Mouse (Mus musculus) lung, postnatal 25 days (tissue): ENCODE data around the gene Mtmr14.

Experiments
- DNase-seq: peaks from one replicate; pipeline ENCODE4 v3.0.0; 2022; ENCODE audit warnings: low spot score

Gene Mtmr14

DNA sequence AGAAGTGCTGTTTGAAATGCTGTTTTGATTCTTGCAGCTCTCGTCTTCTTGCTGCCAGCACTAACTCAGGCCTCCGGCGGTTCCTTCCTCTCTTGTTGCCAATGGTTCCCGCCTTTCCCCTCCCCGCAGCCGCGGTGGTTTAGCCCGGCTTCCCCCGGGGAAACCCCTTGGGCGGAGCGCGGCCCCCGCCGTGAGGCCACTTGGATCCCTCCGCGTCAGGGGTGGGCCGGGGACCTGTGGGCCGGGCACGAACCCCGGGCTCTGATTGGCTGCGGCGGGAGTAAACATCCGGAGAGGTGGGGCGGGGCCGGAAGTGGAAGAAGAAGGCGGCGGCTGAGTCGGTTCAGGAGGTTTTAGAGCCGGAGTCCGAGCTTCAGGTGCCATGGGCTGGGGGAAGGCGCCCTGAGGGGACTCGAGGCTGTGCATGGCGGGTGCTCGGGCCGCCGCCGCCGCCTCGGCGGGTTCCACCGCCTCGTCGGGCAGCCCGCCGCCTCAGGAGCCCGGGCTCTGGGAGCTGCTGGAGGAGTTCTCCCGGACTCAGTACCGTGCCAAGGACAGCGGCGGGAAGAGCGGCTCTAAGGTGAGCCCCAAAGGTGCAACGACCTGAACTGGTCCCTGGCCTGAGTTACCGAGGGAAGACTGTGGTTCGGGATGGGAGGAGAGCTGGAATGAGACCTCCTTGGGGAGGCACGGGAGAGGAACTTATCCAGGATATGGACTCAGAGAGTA is at the start of gene Mtmr14:
TSS of gene Mtmr14 (plus strand) at position 302 of the 729 bp plus-strand sequence.
- DNase-seq, result peak; percentile 99

DNA sequence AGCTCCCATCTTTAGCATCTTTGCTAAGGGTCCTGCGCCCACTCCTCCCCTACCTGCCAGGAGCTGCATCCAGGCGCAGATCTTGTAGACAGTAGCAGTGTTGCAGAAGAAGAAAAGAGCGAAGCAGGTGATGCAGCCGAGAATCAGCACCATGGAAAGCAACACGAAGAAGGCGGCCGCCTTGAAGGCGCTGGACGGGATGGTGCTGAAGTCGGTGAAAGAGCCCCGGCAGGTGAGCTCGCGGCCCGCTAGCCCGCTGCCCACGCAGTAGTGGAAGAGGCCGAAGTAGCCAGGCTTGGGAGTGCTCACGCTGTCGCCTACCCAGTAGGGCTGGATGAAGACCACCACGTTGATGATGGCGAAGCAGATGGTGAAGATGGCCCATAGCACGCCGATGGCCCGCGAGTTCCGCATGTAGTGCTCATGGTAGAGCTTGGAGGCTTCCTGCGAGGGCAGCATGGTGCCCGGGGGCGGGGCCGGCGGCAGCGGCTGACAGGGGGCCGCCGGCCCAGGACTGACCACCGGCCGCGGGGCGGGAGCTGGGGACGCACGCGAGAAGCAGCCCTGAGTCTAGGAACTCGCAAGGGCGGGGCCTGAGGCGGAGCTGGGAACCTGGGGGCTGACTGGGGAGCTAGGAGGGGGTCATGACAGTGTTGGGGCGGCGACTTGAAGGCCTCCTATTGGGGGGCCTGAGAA is 43.7 kb upstream of the Mtmr14 start:
- no peak for DNase-seq

DNA sequence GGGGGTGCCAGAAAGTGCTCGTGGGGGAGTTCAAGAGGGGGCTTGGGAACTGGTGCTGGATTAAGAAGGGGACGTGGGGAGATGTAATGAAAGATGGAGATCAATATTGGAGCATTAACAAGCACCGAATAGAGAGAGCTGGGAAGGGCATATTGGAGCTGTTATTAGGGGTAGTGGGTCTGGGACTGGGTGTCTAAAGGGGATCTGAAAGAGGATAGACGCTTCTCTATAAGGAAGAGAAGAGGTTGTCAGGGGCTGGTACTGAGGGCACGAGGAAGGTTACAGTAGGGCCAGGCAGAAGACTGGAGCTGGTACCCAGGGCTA is 43.2 kb upstream of the Mtmr14 start:
- DNase-seq, result no peak

DNA sequence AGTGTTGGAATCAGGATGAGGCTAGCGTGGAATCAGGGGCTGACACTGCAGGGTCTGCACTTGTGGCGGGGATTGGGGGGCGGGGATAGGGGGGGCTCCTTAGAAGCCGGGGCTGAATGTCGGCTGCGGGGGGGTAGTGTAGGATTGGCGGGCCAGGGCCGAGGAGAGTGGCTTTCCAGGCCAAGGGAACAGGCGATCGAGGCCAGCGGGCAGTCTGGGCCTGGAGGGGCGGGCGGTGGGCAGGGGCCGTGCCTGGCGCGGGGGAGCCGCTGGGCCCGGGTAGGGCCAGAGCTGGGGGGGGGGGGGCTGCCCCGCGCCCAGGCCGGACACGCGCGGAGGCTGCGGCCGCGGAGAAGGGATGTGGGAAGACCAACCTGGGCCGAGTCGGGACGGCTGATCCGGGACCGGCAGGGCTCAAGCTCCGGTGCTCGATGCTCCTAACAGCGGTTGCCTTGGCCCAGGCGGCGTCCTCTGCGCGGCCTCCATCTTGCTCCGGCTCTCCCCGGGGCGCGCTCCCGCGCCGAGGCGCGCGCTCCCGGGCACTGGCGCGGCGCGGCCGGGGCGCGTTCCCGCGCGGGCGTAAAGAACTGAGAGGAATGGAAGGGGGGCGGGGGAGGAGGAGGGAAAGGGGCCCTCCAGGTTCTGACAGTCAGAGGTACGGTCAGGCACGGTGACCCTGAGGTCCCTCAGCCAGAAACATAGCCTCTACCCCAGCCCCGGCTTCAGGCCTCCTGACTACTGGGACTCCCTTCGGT is 42.6 kb upstream of the Mtmr14 start, which contains the start of gene Lhfpl4:
TSS of gene Lhfpl4 (minus strand) at position 544 of the 755 bp plus-strand sequence.
- no peak for DNase-seq

DNA sequence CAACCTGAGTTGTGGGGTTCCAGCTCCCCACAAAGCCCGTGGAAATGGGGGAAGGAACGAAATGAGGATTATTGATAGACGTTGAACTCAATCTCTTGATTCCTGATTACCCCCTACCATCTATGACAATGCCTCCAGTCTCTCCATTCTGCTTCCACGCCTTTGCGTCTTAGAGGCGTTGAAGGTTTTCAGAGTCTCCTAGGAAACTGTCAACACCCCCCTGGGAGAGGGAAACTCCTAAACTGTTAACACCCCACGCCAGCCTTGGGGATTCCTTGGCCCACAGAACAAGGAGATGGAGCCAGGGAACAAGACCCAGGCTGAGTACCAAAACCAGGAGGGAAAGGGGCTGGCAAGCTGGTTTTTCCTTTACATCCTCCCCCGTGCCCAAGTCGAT is 42.0 kb upstream of the Mtmr14 start:
- DNase-seq, result no peak

DNA sequence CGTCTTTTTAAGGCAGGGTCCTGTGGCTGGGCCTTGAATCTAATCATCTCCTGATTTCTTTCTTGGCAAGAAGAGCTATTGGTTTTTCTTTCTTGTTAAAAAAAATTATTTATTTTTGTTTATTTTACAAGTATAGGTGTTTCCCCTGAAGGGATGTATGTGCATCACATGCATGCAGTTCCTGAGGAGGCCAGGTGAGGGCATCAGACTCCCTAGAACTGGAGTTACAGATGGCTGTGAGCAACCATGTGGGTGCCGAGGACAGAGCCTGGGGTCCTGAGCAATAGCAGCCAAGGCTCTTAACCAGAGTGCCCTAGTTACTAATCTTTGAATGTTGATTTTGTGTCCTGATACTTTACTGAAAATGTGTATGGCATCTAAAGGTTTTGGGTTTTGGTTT is 21.4 kb upstream of the Mtmr14 start:
- DNase-seq, result no peak

DNA sequence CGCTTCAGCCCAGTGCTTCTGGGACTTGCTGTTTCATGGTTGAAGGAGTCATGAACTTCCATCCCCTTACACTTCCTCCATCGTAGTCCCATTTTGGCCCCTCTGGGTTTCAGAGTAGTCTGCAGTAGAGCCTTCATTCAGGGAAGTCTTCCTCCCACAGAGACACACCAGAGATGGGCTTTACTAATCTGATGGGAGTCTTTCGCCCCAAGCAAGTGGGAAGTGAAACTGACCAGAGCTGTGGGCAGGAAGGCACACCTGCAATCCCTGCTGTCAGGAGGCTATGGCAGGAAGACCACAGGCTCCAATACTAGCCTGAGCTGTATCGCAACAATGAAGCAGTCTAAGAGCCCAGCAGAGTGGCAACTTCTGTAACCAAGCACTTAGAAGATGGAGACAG is 11.8 kb upstream of the Mtmr14 start:
- DNase-seq, result peak; percentile 21

DNA sequence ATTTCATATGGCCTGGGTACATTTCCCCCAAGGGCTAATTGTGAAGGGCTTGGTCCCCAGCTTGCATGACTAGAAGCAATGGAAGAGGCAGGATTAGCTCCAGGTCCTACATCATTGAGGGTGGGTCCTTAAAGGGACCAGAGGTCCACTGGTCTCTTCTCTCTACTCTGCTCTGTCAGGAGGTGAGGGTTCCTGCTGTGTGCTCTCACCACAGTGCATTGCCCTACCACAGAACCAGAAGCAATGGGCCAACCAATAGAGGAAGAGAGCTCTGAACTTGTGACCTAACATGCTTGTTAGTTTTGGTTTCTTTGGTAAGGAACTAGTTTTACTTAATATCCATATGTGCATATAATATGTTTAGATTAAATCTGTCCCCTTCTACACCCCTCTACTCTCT is 10.9 kb upstream of the Mtmr14 start:
- no peak for DNase-seq

DNA sequence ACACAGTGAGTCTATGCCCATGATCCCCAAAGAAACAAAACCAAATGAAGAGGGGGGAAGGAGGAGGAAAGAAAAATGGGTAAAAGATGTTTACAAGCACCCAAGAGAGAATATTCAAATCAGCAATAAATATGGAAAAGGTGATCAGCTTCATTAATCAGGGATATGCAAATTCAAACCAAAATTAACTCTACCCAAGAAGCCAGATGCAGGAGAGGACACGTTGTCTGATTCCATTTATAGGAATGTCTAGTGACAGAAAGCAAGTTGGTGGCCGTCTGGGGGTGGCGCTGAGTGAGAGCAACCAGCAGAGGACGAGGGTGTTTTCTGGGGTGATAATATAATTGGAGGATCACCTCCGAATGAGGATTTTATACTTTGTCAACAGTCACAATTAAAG is 2.5 kb upstream of the Mtmr14 start:
- no peak for DNase-seq

DNA sequence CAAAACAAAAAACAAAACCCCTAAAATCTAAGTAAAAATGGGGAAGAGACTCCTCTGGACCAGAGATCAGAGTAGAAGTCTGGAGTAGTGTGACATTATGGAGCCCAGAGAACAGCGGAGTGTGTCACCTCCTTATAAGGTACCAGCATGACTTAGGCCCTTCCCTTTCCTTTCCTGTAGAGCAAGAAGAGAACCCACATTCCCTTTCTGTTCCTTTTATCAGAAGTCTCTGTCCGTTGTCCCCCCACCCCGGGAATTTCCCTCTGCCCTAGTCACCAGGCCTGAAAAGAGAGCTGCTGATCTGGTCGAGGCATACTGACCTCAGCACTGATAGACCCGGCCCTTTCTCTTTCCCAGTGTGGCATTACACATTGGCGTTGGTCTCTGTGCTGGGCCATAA is 799 bp downstream of the Mtmr14 start:
- DNase-seq, result peak; percentile 12

DNA sequence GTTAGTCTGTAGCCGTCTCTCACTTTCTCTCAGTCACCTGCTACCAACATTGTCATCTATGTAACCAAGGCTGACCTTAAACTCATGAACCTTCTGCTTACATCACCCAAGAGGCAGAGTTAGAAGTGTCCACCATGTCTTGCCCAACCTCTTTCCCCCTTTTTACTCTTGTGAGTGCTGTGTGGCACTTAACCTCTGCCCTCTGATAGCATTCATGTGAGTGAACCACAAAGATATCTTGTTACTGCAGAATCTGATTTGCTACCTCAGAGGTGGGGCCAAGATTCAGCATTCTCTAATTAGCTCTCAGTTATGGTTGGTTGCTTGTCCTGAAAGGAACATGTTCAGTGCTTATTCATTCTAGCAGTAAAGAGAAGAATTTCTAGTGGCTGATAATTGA is 5.1 kb downstream of the Mtmr14 start:
- no peak for DNase-seq

DNA sequence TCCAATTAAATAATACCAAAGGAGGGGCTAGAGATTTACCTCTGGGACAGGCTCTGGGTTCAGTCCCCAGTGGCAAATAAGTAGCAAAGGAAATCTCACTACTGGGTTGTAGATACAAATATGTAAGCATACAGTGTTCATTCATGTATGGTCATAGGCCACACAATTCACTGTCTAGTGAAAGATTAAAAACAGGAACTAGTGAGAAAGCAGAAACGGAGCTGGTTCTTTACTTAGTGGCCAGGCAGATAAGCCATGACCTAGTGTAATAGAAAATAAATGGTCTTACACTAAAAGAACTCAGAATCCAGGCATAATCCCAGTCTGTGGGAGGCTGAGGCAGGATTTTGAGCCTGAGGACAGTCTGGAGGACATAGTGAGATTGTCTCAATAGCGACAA is 7.9 kb downstream of the Mtmr14 start:
- DNase-seq, result no peak

DNA sequence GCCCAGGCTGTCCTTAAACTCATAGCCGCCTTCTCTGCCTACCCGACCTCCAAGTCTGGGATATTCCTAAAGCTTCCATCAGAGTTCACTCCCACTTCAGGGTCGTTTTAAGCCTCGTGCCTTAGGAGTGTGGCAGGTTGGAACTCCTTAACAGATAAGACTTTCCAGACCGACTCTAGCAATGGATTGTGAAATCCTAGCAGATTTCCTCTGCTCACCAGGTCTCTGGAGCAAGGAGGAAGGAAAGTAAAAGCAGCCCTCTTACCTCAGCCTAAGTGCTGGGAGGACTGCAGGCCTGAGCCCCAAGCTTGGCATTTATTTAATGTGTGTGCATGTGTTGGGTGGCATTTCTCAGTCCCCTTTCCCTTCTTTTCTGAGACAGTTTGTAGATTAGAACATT is 13.1 kb downstream of the Mtmr14 start:
- peak; percentile 16 for DNase-seq

DNA sequence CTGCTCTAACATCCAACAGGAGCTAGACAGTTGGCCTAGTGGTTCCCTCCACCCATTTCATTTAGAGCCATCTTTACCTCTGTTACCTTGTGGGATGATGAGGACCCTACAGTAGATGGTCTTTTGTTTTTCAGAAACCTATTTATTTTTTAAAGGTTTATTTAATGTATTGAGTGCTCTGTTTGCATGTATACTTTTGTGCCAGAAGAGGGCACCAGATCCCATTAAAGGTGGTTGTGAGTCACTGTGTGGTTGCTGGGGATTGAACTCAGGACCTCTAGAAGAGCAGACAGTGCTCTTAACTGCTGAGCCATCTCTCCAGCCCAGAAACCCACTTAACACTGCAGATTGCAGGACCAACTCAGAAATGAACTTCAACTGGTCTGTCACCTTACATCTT is 14.3 kb downstream of the Mtmr14 start:
- no peak for DNase-seq

DNA sequence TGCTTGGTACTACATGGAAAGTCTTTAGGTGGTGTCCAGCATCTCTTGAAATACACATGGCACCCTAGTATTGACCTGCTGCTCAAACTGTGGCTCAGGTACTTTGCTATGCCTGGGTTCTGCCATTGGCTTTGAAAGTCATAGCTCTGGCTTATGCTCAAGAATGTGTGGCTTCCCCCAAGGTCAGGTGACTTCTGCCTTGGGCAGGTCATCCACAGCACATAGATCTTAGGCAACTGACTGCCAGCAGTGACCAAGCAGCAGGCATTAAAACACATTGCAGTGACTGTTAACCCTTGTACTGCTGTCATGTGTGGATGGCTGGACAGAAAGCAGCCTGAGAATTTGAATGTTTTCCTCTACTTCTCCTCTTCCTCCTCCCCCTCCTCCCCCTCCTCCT is 17.3 kb downstream of the Mtmr14 start:
- DNase-seq, result peak; percentile 11

DNA sequence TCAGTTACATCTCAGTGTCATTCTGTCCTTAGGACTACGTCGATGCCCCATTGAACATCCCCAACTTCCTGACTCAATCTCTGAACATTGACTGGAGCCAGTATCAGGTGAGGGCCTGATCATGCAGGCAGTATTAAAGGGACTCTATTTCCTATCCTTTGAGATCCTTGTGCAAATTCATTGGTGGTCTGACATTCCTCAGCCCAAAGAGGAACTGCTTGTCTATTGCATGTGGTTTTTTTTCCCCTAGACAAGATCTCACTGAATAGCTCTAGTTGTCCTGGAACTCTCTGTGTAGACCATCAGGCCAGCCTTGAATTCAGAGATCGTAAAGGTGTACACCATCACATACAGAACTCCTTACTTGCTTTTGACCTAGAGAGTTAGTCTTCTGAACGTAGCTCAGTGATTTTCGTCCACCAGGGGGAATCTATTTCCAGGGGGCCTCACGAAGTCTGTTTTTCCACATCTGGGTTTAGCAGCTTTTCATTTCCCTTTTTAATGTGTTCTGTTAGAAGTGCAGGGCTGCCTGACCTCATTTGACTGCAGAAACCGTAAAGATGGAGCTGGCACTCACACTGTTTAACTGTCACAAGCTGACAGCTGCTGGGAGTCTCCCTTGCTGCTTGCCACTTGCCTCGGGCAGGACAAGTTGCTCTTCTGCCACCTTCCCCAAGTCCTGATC is 23.7 kb downstream of the Mtmr14 start:
- no peak for DNase-seq

DNA sequence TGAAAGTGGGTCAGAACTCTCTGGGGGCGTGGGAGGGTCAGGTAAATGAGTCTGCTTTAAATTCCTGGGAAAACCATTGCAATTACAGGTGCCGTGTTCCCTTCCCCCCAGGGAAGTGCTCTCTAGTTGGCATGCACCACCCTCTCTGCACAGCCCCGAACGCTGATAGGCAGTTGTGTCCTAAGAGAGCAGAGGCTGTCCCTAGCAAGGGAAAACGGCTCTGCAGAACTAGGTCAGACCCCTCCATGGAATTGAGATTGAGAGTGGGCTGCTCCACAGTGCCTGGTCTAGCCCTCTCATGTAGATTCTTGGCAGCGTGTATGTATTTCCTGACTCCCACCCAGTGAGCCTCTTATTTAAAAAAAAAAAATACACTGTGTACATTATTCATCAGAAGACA is 25.9 kb downstream of the Mtmr14 start:
- DNase-seq, result no peak

DNA sequence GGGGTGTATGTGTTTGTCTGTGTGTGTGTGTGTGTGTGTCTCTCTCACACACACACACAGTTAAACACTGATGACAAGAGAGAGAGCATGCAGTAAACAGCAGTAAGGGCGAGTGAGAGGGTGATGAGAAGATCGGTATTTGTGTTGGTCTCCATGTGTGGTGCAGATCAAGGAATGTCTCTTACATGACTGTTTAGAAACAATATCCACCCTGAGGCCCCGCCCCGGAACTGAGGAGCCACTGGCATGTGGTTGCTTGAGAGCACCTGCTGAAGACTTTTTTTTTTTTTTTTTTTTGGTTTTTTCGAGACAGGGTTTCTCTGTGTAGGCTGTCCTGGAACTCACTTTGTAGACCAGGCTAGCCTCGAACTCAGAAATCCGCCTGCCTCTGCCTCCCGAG is 26.8 kb downstream of the Mtmr14 start:
- no peak for DNase-seq

DNA sequence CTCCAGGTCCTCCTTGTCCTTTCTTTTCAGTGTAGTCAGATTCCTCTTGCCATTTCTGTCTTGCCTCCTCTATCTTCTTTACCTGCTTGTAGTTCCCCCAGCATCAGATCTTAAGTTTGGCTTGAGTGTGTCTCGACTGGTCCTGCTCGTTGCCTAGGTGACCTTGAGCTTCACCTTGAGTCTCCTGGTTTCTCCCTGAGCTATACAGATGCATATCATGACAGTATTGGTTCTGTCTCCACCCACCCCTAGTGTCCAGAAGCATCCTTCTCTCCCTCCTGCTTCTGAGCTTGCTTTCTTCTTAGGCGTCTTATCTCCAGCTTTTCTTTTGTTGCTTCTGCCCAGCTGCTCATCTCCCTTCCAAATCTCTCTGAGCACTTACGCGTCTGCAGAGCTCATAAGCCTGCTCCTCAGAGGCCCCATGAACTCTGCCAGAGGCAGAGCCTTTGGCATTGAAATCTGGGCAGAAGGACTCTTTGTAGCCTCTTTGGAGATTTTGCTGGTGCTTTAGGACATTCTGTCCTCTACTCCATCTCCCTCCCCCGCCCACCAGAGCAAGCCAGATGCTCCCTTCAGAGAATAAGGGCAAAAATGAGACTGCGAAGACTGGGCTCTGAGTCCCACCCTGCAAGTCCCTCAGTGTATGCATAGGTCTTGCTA is 29.5 kb downstream of the Mtmr14 start:
- no peak for DNase-seq

DNA sequence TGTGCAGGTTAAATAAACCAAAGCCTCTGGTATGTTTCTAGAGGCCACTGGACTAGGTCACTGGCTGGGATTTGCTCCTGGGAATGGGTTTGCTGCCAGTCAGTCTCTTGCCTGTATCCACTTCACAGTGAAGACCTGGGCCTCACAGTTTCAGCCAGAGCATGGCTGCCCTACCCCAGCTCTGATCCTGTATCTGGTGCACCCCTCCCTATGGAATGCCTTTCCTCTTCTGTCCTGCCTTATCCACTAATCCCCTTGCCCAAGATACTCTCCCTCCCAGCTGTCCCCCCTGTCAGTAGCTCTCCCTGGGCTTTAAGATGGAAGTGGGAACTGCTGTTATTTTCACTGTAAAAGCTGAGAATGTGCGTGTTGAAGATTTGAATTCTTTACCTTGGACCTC is 30.3 kb downstream of the Mtmr14 start:
- no peak for DNase-seq

DNA sequence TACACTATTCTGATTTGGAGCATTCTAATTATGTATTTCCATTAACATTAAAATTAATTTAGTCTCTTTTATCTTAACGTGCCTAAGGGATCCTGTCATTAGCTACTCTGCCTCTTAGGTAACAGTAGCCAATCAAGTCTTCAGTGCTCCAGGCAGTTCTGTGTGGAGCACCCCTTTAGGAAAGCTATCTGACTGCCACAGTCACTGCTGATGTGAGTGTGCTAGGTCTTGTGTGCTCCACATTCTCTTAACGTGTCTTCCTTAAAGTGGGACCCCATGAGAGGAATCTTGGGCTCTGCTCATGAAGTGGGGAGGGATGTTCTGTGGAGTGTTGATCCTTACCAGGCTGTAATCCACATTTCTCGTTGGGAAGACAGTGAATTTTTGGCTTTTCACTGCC is 34.7 kb downstream of the Mtmr14 start:
- DNase-seq, result no peak

DNA sequence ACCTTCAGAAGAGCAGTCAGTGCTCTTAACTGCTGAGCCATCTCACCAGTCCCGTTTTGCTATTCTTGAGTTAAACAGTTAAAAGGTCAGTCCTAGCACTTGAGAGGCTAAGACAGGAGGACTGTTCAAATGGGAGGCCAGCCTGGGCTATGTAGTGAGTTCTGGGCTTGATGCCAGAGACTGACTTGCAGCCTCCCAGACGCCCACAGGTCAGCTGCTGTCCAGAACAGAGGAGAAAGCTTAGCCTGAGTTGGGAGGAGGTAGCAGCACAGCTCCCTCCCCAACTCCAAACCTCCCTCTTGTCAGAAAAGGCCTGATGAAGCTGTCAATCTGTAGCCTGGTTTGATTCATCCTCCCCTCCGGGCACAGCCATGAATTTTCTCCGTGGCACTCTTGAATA is 39.2 kb downstream of the Mtmr14 start:
- no peak for DNase-seq
